Mouse (Mus musculus) cerebellum, adult (tissue): ENCODE measurements around the gene Zfp668.

Source experiments
- ATAC-seq: cut with Nextera tagmentation; 2 replicates; pipeline ENCODE4 v1.9.2; 2017; ENCODE audit warnings: mild to moderate bottlenecking, moderate library complexity, mixed read lengths; ENCODE audit not compliant: insufficient number of reproducible peaks, low FRiP score, low TSS enrichment

Zfp668 gene

DNA sequence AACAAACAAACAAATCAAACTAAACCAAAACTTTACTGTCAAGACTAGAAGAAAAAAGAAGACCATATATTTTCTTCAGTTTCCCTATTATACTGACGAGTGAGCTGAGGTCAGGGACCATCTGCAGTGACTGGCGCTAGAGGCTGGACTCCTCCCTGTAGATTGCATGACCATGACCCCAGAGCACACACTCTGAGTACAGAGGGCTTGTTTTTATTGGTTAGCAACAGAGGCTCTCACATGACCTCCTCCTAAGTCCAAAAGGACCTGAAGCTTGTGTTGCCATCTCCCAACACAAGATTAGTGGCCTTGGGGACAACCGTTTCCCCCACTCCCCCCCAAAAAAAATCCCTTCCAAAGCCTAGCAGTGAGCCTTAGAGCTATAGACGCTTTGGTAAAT lies 62.8 kb downstream of the Zfp668 start:
- no peak for ATAC-seq
